Mouse (Mus musculus) kidney, embryonic 16.5 days (tissue): ENCODE measurements around the gene Tas2r137. TPM values are rescaled to one million over a fixed set of nuclear protein-coding genes. Genes with fewer than 3 reads are reported as not detected.
A peak's percentile ranks its signal among the peaks of the same experiment; 100 is the strongest.

ENCODE experiments used
- ATAC-seq: fragments of 200-750 bp; cut with Nextera tagmentation; 2 replicates; pipeline ENCODE4 v1.8.0; 2017; ENCODE audit warnings: moderate TSS enrichment; ENCODE audit not compliant: low FRiP score, low TSS enrichment
- H3K27ac ChIP-seq: fragments of 300-500 bp; sonication (generic); 2 replicates; pipeline ENCODE4 v1.5.1; 2014; ENCODE audit warnings: low read length
- H3K27me3 ChIP-seq: fragments of 300-500 bp; sonication (generic); 2 replicates; pipeline ENCODE4 v1.6.1; 2014; ENCODE audit warnings: low read length, control low read depth, mixed read lengths; ENCODE audit not compliant: insufficient read depth
- H3K36me3 ChIP-seq: fragments of 300-500 bp; sonication (generic); 2 replicates; pipeline ENCODE4 v1.6.1; 2014; ENCODE audit warnings: low read length, control low read depth, mixed read lengths; ENCODE audit not compliant: insufficient read depth
- H3K4me1 ChIP-seq: fragments of 300-500 bp; sonication (generic); 2 replicates; pipeline ENCODE4 v1.6.1; 2014; ENCODE audit warnings: low read length, control low read depth, mixed read lengths; ENCODE audit not compliant: insufficient read depth
- H3K4me2 ChIP-seq: fragments of 300-500 bp; sonication (generic); replicated peaks from 2 replicates; pipeline ENCODE4 v1.6.1; 2014; ENCODE audit warnings: low read depth, low read length
- H3K4me3 ChIP-seq: fragments of 300-500 bp; sonication (generic); 2 replicates; pipeline ENCODE4 v1.5.1; 2014; ENCODE audit warnings: mild to moderate bottlenecking, low read length
- H3K9ac ChIP-seq: fragments of 300-500 bp; sonication (generic); replicated peaks from 2 replicates; pipeline ENCODE4 v1.6.1; 2014; ENCODE audit warnings: low read length
- H3K9me3 ChIP-seq: fragments of 300-500 bp; sonication (generic); 2 replicates; pipeline ENCODE4 v1.6.1; 2016; ENCODE audit warnings: low read length, control low read depth
- whole genome bisulfite sequencing: fragments of 180-500 bp; shearing (Covaris S2); extraction: QIAGEN DNeasy Blood & Tissue Kit; methylation state at CpG from one replicate; pipeline ENCODE4 v1.1.7; 2014; 5-methylcytosine and 5-hydroxymethylcytosine counted together
- polyA plus RNA-seq: library from polyadenylated mRNA; unstranded; fragments of >200 nt; fragmentation: Nextera tagmentation; extraction: Ambion mirVana; gene quantifications from 2 replicates; pipeline ENCODE4 v1.2.1, GENCODE M21; 2015

Gene Tas2r137
- polyA plus RNA-seq: not detected in 2 replicates

- H3K9me3 ChIP-seq: no peaks in the 10 kb centered on the region
- H3K9ac ChIP-seq: no peak within 1 kb of the TSS
- no peak within 1 kb of the TSS for H3K4me3 ChIP-seq
- H3K27ac ChIP-seq: no peak within 1 kb of the TSS
- no peak for ATAC-seq
- H3K4me1 ChIP-seq: no peaks in the 10 kb centered on the region
- H3K27me3 ChIP-seq: no peaks in the 10 kb centered on the region
- H3K36me3 ChIP-seq: no peaks in the 10 kb centered on the region
- H3K4me2 ChIP-seq: no peak within 1 kb of the TSS
Measured at GRCm38 (mm10) chr6:40490933-40491332, at the start of gene Tas2r137. Gene Tas2r137 (plus strand): TSS chr6:40491233.

- ATAC-seq: no peak
- Histone ChIP-seq H3K4me3 (no peak overlapping the region), H3K36me3 (no peaks in the 10 kb centered on the region), H3K27me3 (peaks cover 15% of the 10 kb centered on the region; the same call in 1 of the 2 replicates), H3K4me1 (peaks cover 3% of the 10 kb centered on the region; the same call in 1 of the 2 replicates), H3K27ac (no peak overlapping the region), H3K9ac (no peak overlapping the region), H3K9me3 (no peaks in the 10 kb centered on the region), H3K4me2 (no peak overlapping the region)
- WGBS: 75% methylated on average over 3 of the region's 3 CpGs
Measured at GRCm38 (mm10) chr6:40441276-40441675, 49.8 kb upstream of the Tas2r137 start.

GRCm38 (mm10) chr6:40441755-40442154 is 49.3 kb upstream of the Tas2r137 start:
- H3K9ac ChIP-seq: no peak overlapping the region
- H3K27me3 ChIP-seq: peaks cover 15% of the 10 kb centered on the region; the same call in 1 of the 2 replicates
- H3K36me3 ChIP-seq: no peaks in the 10 kb centered on the region
- no peak for ATAC-seq
- H3K4me3 ChIP-seq: no peak overlapping the region
- no peaks in the 10 kb centered on the region for H3K4me1 ChIP-seq
- H3K4me2 ChIP-seq: no peak overlapping the region
- no peak overlapping the region for H3K27ac ChIP-seq
- 45% methylated on average over 3 of the region's 3 CpGs for WGBS
- no peaks in the 10 kb centered on the region for H3K9me3 ChIP-seq

- 28% methylated on average over 10 of the region's 10 CpGs for WGBS
- Histone ChIP-seq H3K9ac (no peak overlapping the region), H3K27ac (no peak overlapping the region), H3K9me3 (no peaks in the 10 kb centered on the region), H3K36me3 (no peaks in the 10 kb centered on the region), H3K27me3 (peaks cover 5% of the 10 kb centered on the region; the same call in 1 of the 2 replicates), H3K4me2 (no peak overlapping the region), H3K4me1 (no peaks in the 10 kb centered on the region), H3K4me3 (no peak overlapping the region)
- no peak for ATAC-seq
Measured at GRCm38 (mm10) chr6:40443281-40443928, 47.6 kb upstream of the Tas2r137 start.

GRCm38 (mm10) chr6:40448626-40449025 is 42.4 kb upstream of the Tas2r137 start:
- Histone ChIP-seq H3K4me1 (no peaks in the 10 kb centered on the region), H3K9ac (no peak overlapping the region), H3K4me3 (no peak overlapping the region), H3K9me3 (no peaks in the 10 kb centered on the region), H3K36me3 (no peaks in the 10 kb centered on the region), H3K4me2 (no peak overlapping the region), H3K27ac (no peak overlapping the region), H3K27me3 (peaks cover 3% of the 10 kb centered on the region; the same call in 1 of the 2 replicates)
- no peak for ATAC-seq

- H3K9me3 ChIP-seq: no peaks in the 10 kb centered on the region
- H3K4me3 ChIP-seq: no peak overlapping the region
- H3K27me3 ChIP-seq: no peaks in the 10 kb centered on the region; the same call in 1 of the 2 replicates
- no peaks in the 10 kb centered on the region for H3K36me3 ChIP-seq
- no peak overlapping the region for H3K9ac ChIP-seq
- no peaks in the 10 kb centered on the region for H3K4me1 ChIP-seq
- ATAC-seq: no peak
- H3K27ac ChIP-seq: no peak overlapping the region
- H3K4me2 ChIP-seq: no peak overlapping the region
- WGBS: 24% methylated on average over 7 of the region's 7 CpGs
Measured at GRCm38 (mm10) chr6:40454436-40455041, 36.5 kb upstream of the Tas2r137 start.

- Histone ChIP-seq H3K27ac (no peak overlapping the region), H3K9ac (no peak overlapping the region), H3K4me3 (no peak overlapping the region), H3K4me1 (no peaks in the 10 kb centered on the region), H3K36me3 (no peaks in the 10 kb centered on the region), H3K27me3 (no peaks in the 10 kb centered on the region), H3K9me3 (no peaks in the 10 kb centered on the region), H3K4me2 (no peak overlapping the region)
- ATAC-seq: no peak
- 52% methylated on average over 6 of the region's 6 CpGs for WGBS
Measured at GRCm38 (mm10) chr6:40465710-40466109, 25.3 kb upstream of the Tas2r137 start.

GRCm38 (mm10) chr6:40470916-40471719 is 19.9 kb upstream of the Tas2r137 start, which contains the start of gene Ssbp1:
Gene Ssbp1 (plus strand): TSS chr6:40471352.
- Histone ChIP-seq H3K4me2 (peak within 1 kb of the TSS; percentile 83), H3K4me1 (peaks cover 8% of the 10 kb centered on the region), H3K9ac (peak within 1 kb of the TSS; percentile 94), H3K27ac (peak within 1 kb of the TSS; percentile 95), H3K9me3 (peaks cover 4% of the 10 kb centered on the region; the same call in 1 of the 2 replicates), H3K36me3 (peaks cover 23% of the 10 kb centered on the region), H3K4me3 (peak within 1 kb of the TSS; percentile 68), H3K27me3 (no peaks in the 10 kb centered on the region)
- WGBS: under 1% methylated on average over 54 of the region's 54 CpGs
- peak; percentile 96 for ATAC-seq

GRCm38 (mm10) chr6:40471720-40472010 is 19.4 kb upstream of the Tas2r137 start:
- H3K27me3 ChIP-seq: no peaks in the 10 kb centered on the region
- H3K9me3 ChIP-seq: peaks cover 4% of the 10 kb centered on the region; the same call in 1 of the 2 replicates
- H3K4me1 ChIP-seq: peaks cover 8% of the 10 kb centered on the region
- peak overlapping the region; percentile 94 for H3K9ac ChIP-seq
- H3K4me2 ChIP-seq: peak overlapping the region; percentile 83
- H3K4me3 ChIP-seq: peak overlapping the region; percentile 68
- no peak; the same call in 1 of the 2 replicates for ATAC-seq
- peak overlapping the region; percentile 95 for H3K27ac ChIP-seq
- WGBS: 1% methylated on average over 7 of the region's 7 CpGs
- peaks cover 27% of the 10 kb centered on the region for H3K36me3 ChIP-seq
